Mouse (Mus musculus): ENCODE measurements at regions not wholly inside any gene's neighbourhood (a gene's known extent, or its start where the extent isn't known, plus 50 kb on each side); places are given as distances from the start of the nearest gene placed in this dataset.

GRCm38 (mm10) chr4:12263746-12264145 lies 91.9 kb upstream of the Fam92a start:
- no peak for DNase-seq (ENCODE audit: low spot score)

- DNase-seq (ENCODE audit: low spot score), result peak; percentile 34
These were observed 91.4 kb upstream of the Fam92a start for GRCm38 (mm10) chr4:12263197-12263596.

GRCm38 (mm10) chr4:12247994-12248393 lies 76.2 kb upstream of the Fam92a start:
- DNase-seq (ENCODE audit: low spot score), result no peak

GRCm38 (mm10) chr4:12246595-12246994 lies 74.8 kb upstream of the Fam92a start:
- no peak for DNase-seq (ENCODE audit: low spot score)

GRCm38 (mm10) chr4:12240941-12241571 lies 69.2 kb upstream of the Fam92a start:
- DNase-seq (ENCODE audit: low spot score), result peak; percentile 86

- no peak for DNase-seq (ENCODE audit: low spot score)
These were observed 58.9 kb upstream of the Fam92a start for GRCm38 (mm10) chr4:12230731-12231130.
